Mouse (Mus musculus) spleen, adult 2 months (tissue): Measurements from ENCODE around the gene D630023F18Rik. TPM values are rescaled to one million over a fixed set of nuclear protein-coding genes. Genes with fewer than 3 reads are reported as not detected.

Experiments
- DNase-seq, 2 experiments: peaks; one replicate each; pipeline versions ENCODE4 v3.0.0 to v3.0.0-alpha.2; 2012 to 2021; ENCODE audit warnings: low spot score in 2 of 2, low read depth in 1 of 2
- H3K27ac ChIP-seq: fragments of 200-500 bp; 2 replicates; pipeline ENCODE4 v1.5.1; 2012; ENCODE audit warnings: low read length, inconsistent platforms; ENCODE audit not compliant: insufficient read depth
- H3K27me3 ChIP-seq: fragments of 200-500 bp; 2 replicates; pipeline ENCODE4 v1.6.1; 2012; ENCODE audit warnings: mild to moderate bottlenecking, moderate library complexity, low read length, inconsistent platforms; ENCODE audit not compliant: control insufficient read depth, insufficient read depth
- H3K36me3 ChIP-seq: fragments of 200-500 bp; 2 replicates; pipeline ENCODE4 v1.6.1; 2012; ENCODE audit warnings: mild to moderate bottlenecking, low read length, inconsistent platforms; ENCODE audit not compliant: control insufficient read depth, insufficient read depth
- H3K4me1 ChIP-seq: fragments of 200-500 bp; 2 replicates; pipeline ENCODE4 v1.6.1; 2011; ENCODE audit warnings: inconsistent platforms; ENCODE audit not compliant: control insufficient read depth, insufficient read depth, insufficient read length
- H3K4me3 ChIP-seq: fragments of 200-500 bp; 2 replicates; pipeline ENCODE4 v1.5.1; 2011; ENCODE audit warnings: mild to moderate bottlenecking, inconsistent platforms; ENCODE audit not compliant: insufficient read depth, insufficient read length; ENCODE audit errors: extremely low read depth
- CTCF ChIP-seq: fragments of 200-500 bp; IDR thresholded peaks from 2 replicates; pipeline ENCODE4 v1.5.1; 2011; ENCODE audit warnings: mild to moderate bottlenecking, inconsistent platforms; ENCODE audit not compliant: insufficient read depth, insufficient read length, insufficient replicate concordance; ENCODE audit errors: extremely low read depth
- POLR2A ChIP-seq: fragments of 200-500 bp; IDR thresholded peaks from 2 replicates; pipeline ENCODE4 v1.6.1; 2011; ENCODE audit warnings: low read depth, low read length, inconsistent platforms
- WGBS: fragments of 180-500 bp; shearing (Covaris S2); methylation state at CpG from one replicate; pipeline ENCODE4 v1.1.7; 2018; 5-methylcytosine and 5-hydroxymethylcytosine counted together
- polyA plus RNA-seq: library from polyadenylated mRNA; depleted of rRNA; stranded (reverse); fragments of >200 nt; gene quantifications from 2 replicates; pipeline ENCODE4 v1.2.3, GENCODE M21; 2012; rRNA removed

The D630023F18Rik gene
- polyA plus RNA-seq: not detected in 2 replicates

DNA sequence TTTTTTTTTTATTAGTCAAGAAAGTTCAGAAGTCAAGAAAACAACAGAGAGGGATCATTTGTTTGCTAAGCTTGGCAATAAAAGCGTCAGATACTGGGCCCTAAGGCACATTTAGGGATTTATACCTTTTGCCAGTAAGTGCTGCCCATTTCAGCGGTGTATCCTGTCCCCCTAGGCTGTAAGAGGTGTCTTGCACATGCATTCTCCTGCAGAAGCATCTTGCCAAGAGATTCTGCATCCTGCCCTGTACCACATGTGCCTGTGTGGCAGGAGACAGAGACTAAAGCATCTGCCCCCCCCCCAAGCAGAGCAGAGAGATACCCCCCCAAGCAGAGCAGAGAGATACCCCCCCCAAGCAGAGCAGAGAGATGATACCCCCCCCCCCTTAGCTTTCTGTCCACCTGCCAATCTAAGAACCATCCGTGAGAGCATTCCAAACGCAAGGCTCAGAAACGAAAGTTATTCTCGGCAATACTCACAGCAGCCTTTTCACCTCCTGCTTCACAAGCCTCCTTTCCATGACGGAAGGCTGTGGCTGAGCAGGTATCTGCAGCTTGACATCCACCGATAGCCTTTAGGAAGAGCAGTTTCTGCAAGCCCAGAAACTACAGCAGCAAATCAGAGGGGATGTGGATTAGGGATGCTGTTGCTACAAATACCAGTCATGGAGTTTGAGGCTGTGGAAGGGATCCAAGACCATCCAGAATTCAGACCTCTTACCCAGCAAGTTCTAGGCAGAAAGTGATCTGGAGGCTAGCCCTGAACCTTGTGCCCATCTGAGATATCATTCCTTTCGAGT is at the start of gene D630023F18Rik:
TSS of gene D630023F18Rik (minus strand) at position 641 of the 799 bp plus-strand sequence.
- H3K4me3 ChIP-seq: no peak within 1 kb of the TSS
- DNase-seq: no peak
- no peaks in the 10 kb centered on the region for H3K36me3 ChIP-seq
- no peaks in the 10 kb centered on the region for H3K4me1 ChIP-seq
- TF ChIP-seq POLR2A (no peak), CTCF (no peak)
- no peak within 1 kb of the TSS for H3K27ac ChIP-seq
- WGBS: 44% methylated on average over 9 of the region's 9 CpGs
- no peaks in the 10 kb centered on the region for H3K27me3 ChIP-seq

DNA sequence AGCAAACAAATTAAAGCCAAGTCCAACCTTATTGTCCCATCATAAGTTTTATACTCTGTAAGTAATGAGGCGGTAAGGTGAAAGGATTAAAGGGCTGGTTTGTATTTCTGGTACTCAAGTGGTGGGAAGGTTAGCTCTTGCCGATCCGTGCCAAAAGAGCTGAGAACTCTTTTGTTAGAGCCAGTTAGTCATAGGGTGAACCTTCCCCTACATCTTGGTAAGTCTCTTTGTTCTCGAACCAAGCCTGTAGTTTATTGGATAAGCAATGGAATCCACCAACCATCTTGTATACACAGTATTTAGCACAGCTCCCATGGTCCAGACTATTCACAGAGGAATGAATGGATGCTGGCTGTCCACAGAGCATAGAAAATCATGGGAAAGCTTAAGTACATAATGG is 48.6 kb upstream of the D630023F18Rik start:
- no peak for DNase-seq
- WGBS: 93% methylated on average over 4 of the region's 4 CpGs
- H3K27me3 ChIP-seq: no peaks in the 10 kb centered on the region
- H3K27ac ChIP-seq: no peak overlapping the region
- H3K4me3 ChIP-seq: no peak overlapping the region
- TF ChIP-seq CTCF (no peak), POLR2A (no peak)
- H3K4me1 ChIP-seq: no peaks in the 10 kb centered on the region
- peaks cover 14% of the 10 kb centered on the region for H3K36me3 ChIP-seq

DNA sequence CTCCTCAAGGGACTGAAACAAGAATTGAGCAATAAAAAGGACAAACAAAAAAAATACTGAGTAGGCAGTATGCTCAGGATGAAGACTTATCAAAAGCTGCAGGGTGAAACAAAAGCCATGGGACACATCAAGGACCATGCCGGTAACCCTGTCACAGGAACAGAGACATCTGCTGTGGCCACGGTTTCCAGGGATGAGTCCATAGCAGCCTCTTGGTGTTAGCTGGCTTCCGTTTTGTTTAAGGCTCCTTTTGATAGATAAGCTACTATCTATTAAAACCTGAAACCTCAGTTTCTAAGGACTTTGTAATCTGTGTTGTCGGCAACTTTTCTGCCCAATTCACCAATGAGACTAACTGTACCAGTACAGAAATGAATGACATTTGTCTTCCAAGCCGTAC is 46.9 kb upstream of the D630023F18Rik start:
- DNase-seq: no peak
- H3K36me3 ChIP-seq: peaks cover 17% of the 10 kb centered on the region

DNA sequence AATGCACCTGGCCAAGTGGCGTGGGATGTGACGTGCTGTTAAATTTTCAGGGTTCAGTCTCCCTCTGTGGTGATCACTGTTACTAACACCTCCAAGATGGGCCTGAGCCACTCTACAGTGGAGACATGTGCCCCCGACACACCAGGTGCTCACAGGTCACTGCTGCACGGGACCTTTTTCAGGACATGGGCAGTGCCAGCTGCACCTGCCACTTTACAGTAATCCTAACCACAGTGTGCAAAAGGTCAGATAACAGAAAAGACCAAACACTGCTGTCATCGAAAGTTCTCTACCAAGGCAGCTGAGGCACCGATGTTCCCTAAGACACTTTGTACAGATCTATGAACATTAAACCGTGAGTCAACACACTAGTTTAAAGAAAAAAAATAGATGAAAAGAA is 46.5 kb upstream of the D630023F18Rik start:
- Histone ChIP-seq H3K27ac (no peak overlapping the region), H3K4me3 (no peak overlapping the region), H3K4me1 (no peaks in the 10 kb centered on the region), H3K36me3 (peaks cover 20% of the 10 kb centered on the region), H3K27me3 (no peaks in the 10 kb centered on the region)
- 93% methylated on average over 7 of the region's 7 CpGs for WGBS
- no peak for DNase-seq
- TF ChIP-seq CTCF (no peak), POLR2A (no peak)

More for the DNA sequence above, 46.9 kb upstream of the D630023F18Rik start:
- TF ChIP-seq POLR2A: no peak
- no peak for TF ChIP-seq CTCF
- H3K27me3 ChIP-seq: no peaks in the 10 kb centered on the region
- 84% methylated on average over 5 of the region's 5 CpGs for WGBS
- no peak overlapping the region for H3K27ac ChIP-seq
- H3K4me3 ChIP-seq: no peak overlapping the region
- H3K4me1 ChIP-seq: no peaks in the 10 kb centered on the region

DNA sequence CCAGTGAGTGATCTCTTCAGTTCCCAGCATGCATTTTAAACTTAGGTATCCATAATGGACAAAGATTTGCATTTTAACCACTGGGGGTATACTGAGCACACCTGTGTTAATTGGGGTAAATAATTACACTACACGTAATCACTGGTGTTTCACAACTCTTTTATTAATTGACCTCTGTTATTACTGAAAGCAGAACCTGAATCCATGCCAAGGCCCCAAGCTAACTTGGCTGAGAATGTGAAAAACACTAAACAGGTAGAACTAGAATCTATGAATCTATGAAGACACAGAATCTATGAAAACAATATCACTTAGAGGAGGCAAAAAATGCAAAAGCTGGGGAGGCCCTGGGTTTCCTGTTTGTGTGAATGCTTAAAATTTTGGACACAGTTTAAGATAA is 44.5 kb upstream of the D630023F18Rik start:
- Histone ChIP-seq H3K4me3 (no peak overlapping the region), H3K27me3 (no peaks in the 10 kb centered on the region), H3K4me1 (no peaks in the 10 kb centered on the region), H3K36me3 (peaks cover 20% of the 10 kb centered on the region), H3K27ac (no peak overlapping the region)
- WGBS: 93% methylated on average over 1 of the region's 1 CpGs
- no peak for TF ChIP-seq POLR2A
- DNase-seq: no peak

- DNase-seq: no peak
- H3K27ac ChIP-seq: no peak overlapping the region
- TF ChIP-seq POLR2A (no peak), CTCF (no peak)
- WGBS: 94% methylated on average over 1 of the region's 1 CpGs
- H3K36me3 ChIP-seq: peaks cover 18% of the 10 kb centered on the region
- H3K4me1 ChIP-seq: no peaks in the 10 kb centered on the region
- H3K4me3 ChIP-seq: no peak overlapping the region
- H3K27me3 ChIP-seq: no peaks in the 10 kb centered on the region
Observed at GRCm38 (mm10) chr1:65162210-65162609, 39.2 kb upstream of the D630023F18Rik start.

GRCm38 (mm10) chr1:65156111-65156510 is 33.1 kb upstream of the D630023F18Rik start:
- Histone ChIP-seq H3K27me3 (no peaks in the 10 kb centered on the region), H3K4me3 (no peak overlapping the region), H3K36me3 (peaks cover 7% of the 10 kb centered on the region), H3K27ac (no peak overlapping the region), H3K4me1 (no peaks in the 10 kb centered on the region)
- DNase-seq: no peak
- TF ChIP-seq CTCF (no peak), POLR2A (no peak)
- 96% methylated on average over 5 of the region's 5 CpGs for WGBS
